Mouse (Mus musculus): ENCODE data around the gene Siah1b. TPM values are rescaled to one million over a fixed set of nuclear protein-coding genes. Genes with fewer than 3 reads are reported as not detected.

The Siah1b gene
- 5.6 and 5.8 TPM in 2 replicates for polyA plus RNA-seq (2012; rRNA removed)

GRCm38 (mm10) chrX:164076040-164076775, at the start of gene Siah1b:
Gene Siah1b, minus strand, starts transcription at chrX:164076493.
- Histone ChIP-seq H3K4me1 (ENCODE audit: control insufficient read depth, insufficient read depth, insufficient read length) (no peaks in the 10 kb centered on the region), H3K4me3 (ENCODE audit: extremely low read depth, insufficient read depth, insufficient read length) (peak within 1 kb of the TSS; percentile 84), H3K36me3 (ENCODE audit: control insufficient read depth, insufficient read depth, low read length) (no peaks in the 10 kb centered on the region; the same call in 1 of the 2 replicates), H3K27me3 (ENCODE audit: control insufficient read depth, insufficient read depth, low read length) (no peaks in the 10 kb centered on the region), H3K27ac (ENCODE audit: insufficient read depth, low read length) (peak within 1 kb of the TSS; percentile 95)
- TF ChIP-seq POLR2A (IDR thresholded peaks at IDR 0.05; ENCODE audit: low read depth, low read length) (no peak), CTCF (IDR thresholded peaks at IDR 0.05; ENCODE audit: extremely low read depth, insufficient read depth, insufficient read length, insufficient replicate concordance) (no peak)
- DNase-seq (ENCODE audit: low read depth in 1 of 2, low spot score in 2 of 2): peak; percentile 88 to 91
- WGBS: 38% methylated on average over 49 of the region's 54 CpGs

GRCm38 (mm10) chrX:164123942-164124341, 47.6 kb upstream of the Siah1b start:
- TF ChIP-seq POLR2A (IDR thresholded peaks at IDR 0.05; ENCODE audit: low read depth, low read length) (no peak), CTCF (IDR thresholded peaks at IDR 0.05; ENCODE audit: extremely low read depth, insufficient read depth, insufficient read length, insufficient replicate concordance) (no peak)
- Histone ChIP-seq H3K27ac (ENCODE audit: insufficient read depth, low read length) (no peak overlapping the region), H3K36me3 (ENCODE audit: control insufficient read depth, insufficient read depth, low read length) (no peaks in the 10 kb centered on the region), H3K27me3 (ENCODE audit: control insufficient read depth, insufficient read depth, low read length) (no peaks in the 10 kb centered on the region), H3K4me3 (ENCODE audit: extremely low read depth, insufficient read depth, insufficient read length) (no peak overlapping the region), H3K4me1 (ENCODE audit: control insufficient read depth, insufficient read depth, insufficient read length) (no peaks in the 10 kb centered on the region)
- 92% methylated on average over 3 of the region's 3 CpGs for WGBS
- DNase-seq (ENCODE audit: low read depth in 1 of 2, low spot score in 2 of 2): no peak

- no peak overlapping the region for H3K4me3 ChIP-seq (ENCODE audit: extremely low read depth, insufficient read depth, insufficient read length)
- 85% methylated on average over 6 of the region's 6 CpGs for WGBS
- no peaks in the 10 kb centered on the region for H3K27me3 ChIP-seq (ENCODE audit: control insufficient read depth, insufficient read depth, low read length)
- no peaks in the 10 kb centered on the region for H3K36me3 ChIP-seq (ENCODE audit: control insufficient read depth, insufficient read depth, low read length)
- TF ChIP-seq POLR2A (IDR thresholded peaks at IDR 0.05; ENCODE audit: low read depth, low read length) (no peak), CTCF (IDR thresholded peaks at IDR 0.05; ENCODE audit: extremely low read depth, insufficient read depth, insufficient read length, insufficient replicate concordance) (no peak)
- DNase-seq (ENCODE audit: low read depth in 1 of 2, low spot score in 2 of 2): no peak
- no peaks in the 10 kb centered on the region for H3K4me1 ChIP-seq (ENCODE audit: control insufficient read depth, insufficient read depth, insufficient read length)
- no peak overlapping the region for H3K27ac ChIP-seq (ENCODE audit: insufficient read depth, low read length)
Observed at GRCm38 (mm10) chrX:164113744-164114143, 37.5 kb upstream of the Siah1b start.

- Histone ChIP-seq H3K27ac (ENCODE audit: insufficient read depth, low read length) (no peak overlapping the region), H3K27me3 (ENCODE audit: control insufficient read depth, insufficient read depth, low read length) (no peaks in the 10 kb centered on the region), H3K4me3 (ENCODE audit: extremely low read depth, insufficient read depth, insufficient read length) (no peak overlapping the region), H3K36me3 (ENCODE audit: control insufficient read depth, insufficient read depth, low read length) (no peaks in the 10 kb centered on the region), H3K4me1 (ENCODE audit: control insufficient read depth, insufficient read depth, insufficient read length) (no peaks in the 10 kb centered on the region)
- no peak for TF ChIP-seq CTCF (IDR thresholded peaks at IDR 0.05; ENCODE audit: extremely low read depth, insufficient read depth, insufficient read length, insufficient replicate concordance)
- no peak for TF ChIP-seq POLR2A (IDR thresholded peaks at IDR 0.05; ENCODE audit: low read depth, low read length)
- no peak for DNase-seq (ENCODE audit: low read depth in 1 of 2, low spot score in 2 of 2)
- WGBS: 82% methylated on average over 3 of the region's 3 CpGs
Observed at GRCm38 (mm10) chrX:164111146-164111545, 34.9 kb upstream of the Siah1b start.

GRCm38 (mm10) chrX:164102656-164103055, 26.4 kb upstream of the Siah1b start:
- Histone ChIP-seq H3K4me3 (ENCODE audit: extremely low read depth, insufficient read depth, insufficient read length) (no peak overlapping the region), H3K27me3 (ENCODE audit: control insufficient read depth, insufficient read depth, low read length) (no peaks in the 10 kb centered on the region), H3K36me3 (ENCODE audit: control insufficient read depth, insufficient read depth, low read length) (no peaks in the 10 kb centered on the region), H3K4me1 (ENCODE audit: control insufficient read depth, insufficient read depth, insufficient read length) (no peaks in the 10 kb centered on the region), H3K27ac (ENCODE audit: insufficient read depth, low read length) (no peak overlapping the region)
- WGBS: 64% methylated on average over 6 of the region's 6 CpGs
- no peak for DNase-seq (ENCODE audit: low read depth in 1 of 2, low spot score in 2 of 2)
- TF ChIP-seq POLR2A (IDR thresholded peaks at IDR 0.05; ENCODE audit: low read depth, low read length): no peak
- no peak for TF ChIP-seq CTCF (IDR thresholded peaks at IDR 0.05; ENCODE audit: extremely low read depth, insufficient read depth, insufficient read length, insufficient replicate concordance)

DNA sequence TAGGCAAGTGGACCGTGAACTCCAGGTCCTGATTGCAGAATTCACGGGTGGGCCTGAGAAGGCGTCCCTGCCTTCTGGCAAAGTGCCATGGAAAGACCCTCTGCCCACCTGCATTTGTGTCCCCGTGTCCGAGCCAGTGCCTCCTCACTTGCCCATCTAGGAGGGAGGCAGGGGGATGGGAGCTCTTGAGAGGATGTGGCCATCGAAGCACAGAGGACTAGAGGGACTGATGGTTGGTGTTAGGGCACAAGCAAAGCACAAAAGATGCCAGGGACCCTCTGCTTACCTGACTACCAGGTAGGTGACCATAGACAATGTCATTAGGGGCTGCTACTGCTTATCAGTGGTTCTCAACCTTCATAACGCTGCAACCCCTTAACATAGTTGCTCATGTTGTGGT, 25.9 kb upstream of the Siah1b start:
- 80% methylated on average over 7 of the region's 7 CpGs for WGBS
- no peaks in the 10 kb centered on the region for H3K27me3 ChIP-seq (ENCODE audit: control insufficient read depth, insufficient read depth, low read length)
- H3K36me3 ChIP-seq (ENCODE audit: control insufficient read depth, insufficient read depth, low read length): no peaks in the 10 kb centered on the region
- no peak overlapping the region for H3K27ac ChIP-seq (ENCODE audit: insufficient read depth, low read length)
- TF ChIP-seq POLR2A (IDR thresholded peaks at IDR 0.05; ENCODE audit: low read depth, low read length) (no peak), CTCF (IDR thresholded peaks at IDR 0.05; ENCODE audit: extremely low read depth, insufficient read depth, insufficient read length, insufficient replicate concordance) (no peak)
- no peak overlapping the region for H3K4me3 ChIP-seq (ENCODE audit: extremely low read depth, insufficient read depth, insufficient read length)
- no peak for DNase-seq (ENCODE audit: low read depth in 1 of 2, low spot score in 2 of 2)
- H3K4me1 ChIP-seq (ENCODE audit: control insufficient read depth, insufficient read depth, insufficient read length): no peaks in the 10 kb centered on the region

GRCm38 (mm10) chrX:164101483-164101882, 25.2 kb upstream of the Siah1b start:
- no peak for DNase-seq (ENCODE audit: low read depth in 1 of 2, low spot score in 2 of 2)

More at GRCm38 (mm10) chrX:164101483-164101882, 25.2 kb upstream of the Siah1b start:
- Histone ChIP-seq H3K27me3 (ENCODE audit: control insufficient read depth, insufficient read depth, low read length) (no peaks in the 10 kb centered on the region), H3K4me1 (ENCODE audit: control insufficient read depth, insufficient read depth, insufficient read length) (no peaks in the 10 kb centered on the region), H3K27ac (ENCODE audit: insufficient read depth, low read length) (no peak overlapping the region), H3K4me3 (ENCODE audit: extremely low read depth, insufficient read depth, insufficient read length) (no peak overlapping the region), H3K36me3 (ENCODE audit: control insufficient read depth, insufficient read depth, low read length) (no peaks in the 10 kb centered on the region)
- TF ChIP-seq CTCF (IDR thresholded peaks at IDR 0.05; ENCODE audit: extremely low read depth, insufficient read depth, insufficient read length, insufficient replicate concordance) (no peak), POLR2A (IDR thresholded peaks at IDR 0.05; ENCODE audit: low read depth, low read length) (no peak)
